Mouse (Mus musculus) CH12.LX (cell line): Measurements from ENCODE around the gene Atp5b. TPM values are rescaled to one million over a fixed set of nuclear protein-coding genes. Genes with fewer than 3 reads are reported as not detected.

Source experiments
- DNase-seq: peaks from one replicate; pipeline ENCODE4 v3.0.0-alpha.2; 2013; ENCODE audit errors: extremely low read depth
- H3K27ac ChIP-seq: 2 replicates; pipeline ENCODE4 v1.5.1; 2012; ENCODE audit warnings: low read depth, mild to moderate bottlenecking, control low read depth, moderate library complexity; ENCODE audit not compliant: insufficient read depth
- H3K27me3 ChIP-seq: replicated peaks from 2 replicates; pipeline ENCODE3; 2012; ENCODE audit warnings: inconsistent platforms
- H3K36me3 ChIP-seq, 2 experiments: replicated peaks in 1 of 2; 2 replicates each; pipeline versions ENCODE3 to v1.6.1; 2012; ENCODE audit warnings: inconsistent platforms in 1 of 2, low read length in 1 of 2, mild to moderate bottlenecking in 1 of 2, mixed read lengths in 1 of 2, moderate library complexity in 1 of 2; ENCODE audit not compliant: control insufficient read depth in 1 of 2, insufficient read depth in 1 of 2
- H3K4me1 ChIP-seq, 2 experiments: 2 replicates each; pipeline ENCODE4 v1.6.1; 2012; ENCODE audit warnings: inconsistent platforms in 1 of 2, moderate library complexity in 1 of 2; ENCODE audit not compliant: insufficient read depth in 2 of 2, control insufficient read depth in 1 of 2
- H3K4me2 ChIP-seq: 2 replicates; pipeline ENCODE4 v1.6.1; 2012; ENCODE audit warnings: low read depth, mild to moderate bottlenecking, control low read depth; ENCODE audit not compliant: poor library complexity, insufficient read depth, severe bottlenecking
- H3K4me3 ChIP-seq, 3 experiments: fragments of 150-350 bp in 1 of 3; sonication (generic) in 1 of 3; replicated peaks in 1 of 3; 2 replicates each; pipeline versions ENCODE3 to v1.5.1; 2011 to 2012; ENCODE audit warnings: low read depth in 2 of 3, low read length in 2 of 3, mild to moderate bottlenecking in 2 of 3, moderate library complexity in 2 of 3, control low read depth in 1 of 3, improper control_type of control experiment in 1 of 3, inconsistent platforms in 1 of 3, mixed read lengths in 1 of 3; ENCODE audit not compliant: poor library complexity in 1 of 3
- H3K79me2 ChIP-seq: replicated peaks from 2 replicates; pipeline ENCODE4 v1.6.1; 2012; ENCODE audit warnings: mild to moderate bottlenecking, moderate library complexity; ENCODE audit not compliant: control insufficient read depth, poor library complexity, insufficient read depth, severe bottlenecking; ENCODE audit errors: extremely low read depth
- H3K9ac ChIP-seq: 2 replicates; pipeline ENCODE4 v1.6.1; 2012; ENCODE audit warnings: low read depth, mild to moderate bottlenecking, control low read depth, moderate library complexity; ENCODE audit not compliant: insufficient read depth
- H3K9me3 ChIP-seq: replicated peaks from 2 replicates; pipeline ENCODE3; 2012; ENCODE audit warnings: low read length, inconsistent platforms, mixed read lengths
- BHLHE40 ChIP-seq: IDR thresholded peaks from 2 replicates; pipeline ENCODE4 v1.6.1; 2011; ENCODE audit warnings: mild to moderate bottlenecking, low read depth, low read length, improper control_type of control experiment
- CHD2 ChIP-seq: IDR thresholded peaks from 2 replicates; pipeline ENCODE4 v1.6.1; 2011; ENCODE audit warnings: low read length, improper control_type of control experiment
- CTCF ChIP-seq, 2 experiments: IDR thresholded peaks in 1 of 2; conservative IDR thresholded peaks in 1 of 2; 2 replicates each; pipeline ENCODE4 v1.5.1; 2011 to 2012; ENCODE audit warnings: low read depth in 2 of 2, low read length in 2 of 2, improper control_type of control experiment in 1 of 2, inconsistent platforms in 1 of 2, mild to moderate bottlenecking in 1 of 2, moderate library complexity in 1 of 2
- E2F4 ChIP-seq: IDR thresholded peaks from 2 replicates; pipeline ENCODE4 v1.6.1; 2011; ENCODE audit warnings: low read depth, low read length, improper control_type of control experiment; ENCODE audit not compliant: insufficient replicate concordance
- ELF1 ChIP-seq: IDR thresholded peaks from 2 replicates; pipeline ENCODE4 v1.6.1; 2014; ENCODE audit warnings: low read depth, mild to moderate bottlenecking, inconsistent platforms, low read length, improper control_type of control experiment
- EP300 ChIP-seq: IDR thresholded peaks from 2 replicates; pipeline ENCODE4 v1.6.1; 2011; ENCODE audit warnings: low read length, improper control_type of control experiment
- ETS1 ChIP-seq: conservative IDR thresholded peaks from 2 replicates; pipeline ENCODE4 v1.6.1; 2012; ENCODE audit warnings: low read depth, mild to moderate bottlenecking, inconsistent platforms, low read length, improper control_type of control experiment, moderate library complexity
- HCFC1 ChIP-seq: IDR thresholded peaks from 2 replicates; pipeline ENCODE4 v1.6.1; 2012; ENCODE audit warnings: low read depth, mild to moderate bottlenecking, inconsistent platforms, low read length, improper control_type of control experiment
- IRF4 ChIP-seq: IDR thresholded peaks from 2 replicates; pipeline ENCODE4 v1.6.1; 2014; ENCODE audit warnings: low read depth, mild to moderate bottlenecking, inconsistent platforms, low read length, improper control_type of control experiment
- KAT2A ChIP-seq: IDR thresholded peaks from 2 replicates; pipeline ENCODE4 v1.6.1; 2012; ENCODE audit warnings: low read length, improper control_type of control experiment, inconsistent platforms; ENCODE audit not compliant: insufficient replicate concordance
- MAFK ChIP-seq: IDR thresholded peaks from 2 replicates; pipeline ENCODE4 v1.6.1; 2011; ENCODE audit warnings: low read length, improper control_type of control experiment; ENCODE audit not compliant: insufficient replicate concordance
- MAX ChIP-seq: IDR thresholded peaks from 2 replicates; pipeline ENCODE4 v1.6.1; 2011; ENCODE audit warnings: low read length, improper control_type of control experiment
- MAZ ChIP-seq: IDR thresholded peaks from 2 replicates; pipeline ENCODE4 v1.6.1; 2012; ENCODE audit warnings: low read depth, mild to moderate bottlenecking, inconsistent platforms, low read length, improper control_type of control experiment, moderate library complexity
- MEF2A ChIP-seq: IDR thresholded peaks from 2 replicates; pipeline ENCODE4 v1.6.1; 2014; ENCODE audit warnings: low read depth, mild to moderate bottlenecking, inconsistent platforms, low read length, improper control_type of control experiment, borderline replicate concordance
- PAX5 ChIP-seq: IDR thresholded peaks from 2 replicates; pipeline ENCODE4 v1.6.1; 2012; ENCODE audit warnings: low read length, inconsistent platforms, mixed read lengths
- POLR2A ChIP-seq: IDR thresholded peaks from 2 replicates; pipeline ENCODE4 v1.6.1; 2011; ENCODE audit warnings: low read depth, mild to moderate bottlenecking, improper control_type of control experiment, low read length
- RAD21 ChIP-seq: IDR thresholded peaks from 2 replicates; pipeline ENCODE4 v1.6.1; 2011; ENCODE audit warnings: low read depth, mild to moderate bottlenecking, low read length, improper control_type of control experiment, moderate library complexity
- SIN3A ChIP-seq: IDR thresholded peaks from 2 replicates; pipeline ENCODE4 v1.6.1; 2012; ENCODE audit warnings: low read length, improper control_type of control experiment, inconsistent platforms
- SMC3 ChIP-seq: IDR thresholded peaks from 2 replicates; pipeline ENCODE4 v1.6.1; 2011; ENCODE audit warnings: low read depth, low read length, improper control_type of control experiment
- TCF12 ChIP-seq: IDR thresholded peaks from 2 replicates; pipeline ENCODE4 v1.6.1; 2014; ENCODE audit warnings: low read depth, mild to moderate bottlenecking, inconsistent platforms, low read length, improper control_type of control experiment
- UBTF ChIP-seq: IDR thresholded peaks from 2 replicates; pipeline ENCODE4 v1.6.1; 2012; ENCODE audit warnings: low read depth, mild to moderate bottlenecking, inconsistent platforms, low read length, improper control_type of control experiment, moderate library complexity
- ZC3H11A ChIP-seq: IDR thresholded peaks from 2 replicates; pipeline ENCODE4 v1.6.1; 2012; ENCODE audit warnings: low read depth, mild to moderate bottlenecking, inconsistent platforms, low read length, improper control_type of control experiment
- ZKSCAN1 ChIP-seq: IDR thresholded peaks from 2 replicates; pipeline ENCODE4 v1.6.1; 2012; ENCODE audit warnings: low read depth, inconsistent platforms, low read length, improper control_type of control experiment, borderline replicate concordance
- dilution Hi-C: fragments of 300-500 bp; cut with MboI; formaldehyde crosslinking; loops from 2 replicates; pipeline ENCODE4 v1.14.3; 2020; ENCODE audit warnings: low sequenced_read_pairs; ENCODE audit not compliant: extremely low pct_unique_long_range_greater_than_20kb, extremely low pct_ligation_motif_present
- in situ Hi-C: fragments of 300-500 bp; cut with MboI; formaldehyde crosslinking; loops from 3 replicates; pipeline ENCODE4 v1.14.3; 2019; ENCODE audit warnings: low sequenced_read_pairs, low pct_ligation_motif_present, low pct_unique_long_range_greater_than_20kb, mixed read lengths
- polyA plus RNA-seq: library from polyadenylated mRNA; unstranded; fragments of >175 nt; gene quantifications from 2 replicates; pipeline ENCODE4 v1.2.1, GENCODE M21; 2012; ENCODE audit warnings: low read depth; ENCODE audit not compliant: insufficient read length
- total RNA-seq, 2 experiments: library from RNA; depleted of rRNA; stranded (reverse); fragments of 300-350 nt in 1 of 2; fragments of >200 nt in 1 of 2; gene quantifications; 2 replicates each; pipeline ENCODE4 v1.2.3; 2012 to 2014

The Atp5b gene
- total and polyA plus RNA-seq, 3 experiments: 1,607 to 1,775 (median 1,695) TPM

- TF ChIP-seq HCFC1 (peak; percentile 78), ELF1 (peak; percentile 54; the same call in 1 of the 2 replicates), ZKSCAN1 (no peak), POLR2A (peak; percentile 52; the same call in 1 of the 2 replicates), CTCF (conservative IDR thresholded peaks at IDR 0.05 in 1 of 2, IDR thresholded peaks at IDR 0.05 in 1 of 2; ENCODE audit: low read depth in 2 of 2, low read length in 2 of 2) (no peak), MAX (no peak), PAX5 (no peak), SMC3 (no peak), MEF2A (no peak), CHD2 (no peak; the same call in 1 of the 2 replicates)
- TF ChIP-seq, all 38 proteins: peak for 9
These were observed 13.9 kb downstream of the Atp5b start (continued) for GRCm38 (mm10) chr10:128096693-128097586.

- Histone ChIP-seq H3K27ac (peak overlapping the region; percentile 65), H3K4me1 (peaks cover 4 to 42% of the 10 kb centered on the region in 2 experiments; a peak in 3 of 4 replicates), H3K4me3 (peak overlapping the region; percentile 77 to 87 (median 84)), H3K9me3 (no peaks in the 10 kb centered on the region), H3K27me3 (no peaks in the 10 kb centered on the region), H3K79me2 (peaks cover 53% of the 10 kb centered on the region), H3K36me3 (peaks cover 0 to 17% of the 10 kb centered on the region in 2 experiments), H3K9ac (peak overlapping the region; percentile 86), H3K4me2 (peak overlapping the region; percentile 89)
- in situ Hi-C loops (loop anchor here (10.0 kb wide), 1 partner anchor 47 kb away; no protein-coding TSS in a partner anchor), dilution Hi-C loops (no loop called here)
- TF ChIP-seq MEF2A: 0 out of 2 replicates have a peak, but pooled peaks have one; percentile 10
- TF ChIP-seq PAX5: no peak
- TF ChIP-seq ZC3H11A: no peak
- TF ChIP-seq MAZ: no peak
- TF ChIP-seq IRF4: peak; percentile 72
- no peak for TF ChIP-seq MAFK
- peak; percentile 47 for TF ChIP-seq ELF1
- no peak for TF ChIP-seq POLR2A
- no peak for TF ChIP-seq BHLHE40
- TF ChIP-seq ETS1: 0 out of 2 replicates have a peak, but pooled peaks have one; percentile 24
- no peak for TF ChIP-seq SMC3
- no peak for TF ChIP-seq RAD21
- peak; percentile 77; the same call in 1 of the 2 replicates for TF ChIP-seq SIN3A
- peak; percentile 57; the same call in 1 of the 2 replicates for TF ChIP-seq TCF12
- TF ChIP-seq EP300: peak; percentile 25; the same call in 1 of the 2 replicates
- peak; percentile 71 for TF ChIP-seq CHD2
- TF ChIP-seq UBTF: no peak
- no peak for TF ChIP-seq KAT2A
- no peak for TF ChIP-seq E2F4
- DNase-seq: peak; percentile 69
These were observed 14.5 kb downstream of the Atp5b start for GRCm38 (mm10) chr10:128097587-128097971.
